Mouse (Mus musculus) left cerebral cortex, adult 11 months (tissue): ENCODE data around the gene Meis1.

Experiments
- DNase-seq: peaks from one replicate; pipeline ENCODE4 v3.0.0; 2022; ENCODE audit warnings: low spot score

Gene Meis1

DNA sequence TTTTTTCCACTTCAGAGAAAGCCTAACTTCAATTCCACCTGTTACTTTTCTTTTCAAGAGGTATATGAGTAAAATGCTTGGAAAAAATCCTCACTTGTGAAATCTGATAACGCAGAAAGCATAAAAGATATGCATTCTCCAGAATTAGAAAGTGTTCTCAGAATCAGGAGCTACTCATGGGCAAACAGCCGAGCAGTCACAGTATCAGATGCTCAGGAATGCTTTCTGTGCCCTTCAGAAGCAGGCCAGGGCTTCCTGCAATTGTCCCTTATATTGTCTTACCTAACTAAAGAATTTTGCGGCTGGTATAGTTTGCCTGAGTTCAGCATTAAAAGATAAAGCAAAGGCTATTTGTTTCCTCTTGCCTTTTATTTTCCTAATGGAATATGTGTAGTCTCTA, 71.4 kb downstream of the Meis1 start:
- DNase-seq: no peak

DNA sequence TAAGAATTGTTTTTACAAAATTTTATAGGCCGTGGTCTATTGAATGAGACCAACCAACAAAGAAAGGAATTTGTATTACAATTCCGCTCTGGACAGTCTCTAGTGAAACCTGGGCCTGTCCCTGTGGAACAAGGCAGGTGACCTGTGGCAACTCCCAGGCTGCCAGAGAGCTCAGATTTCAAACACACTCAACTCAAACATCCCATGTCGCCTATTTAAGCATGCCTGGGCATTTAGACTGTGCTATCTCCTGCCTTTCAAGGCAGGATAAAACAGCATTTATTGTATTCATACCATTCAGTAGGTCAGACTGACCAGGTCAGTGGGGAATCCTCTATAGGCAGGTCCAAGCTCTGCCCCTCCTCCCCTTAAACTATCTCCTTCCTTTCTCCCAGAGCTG, 73.0 kb downstream of the Meis1 start:
- no peak for DNase-seq

DNA sequence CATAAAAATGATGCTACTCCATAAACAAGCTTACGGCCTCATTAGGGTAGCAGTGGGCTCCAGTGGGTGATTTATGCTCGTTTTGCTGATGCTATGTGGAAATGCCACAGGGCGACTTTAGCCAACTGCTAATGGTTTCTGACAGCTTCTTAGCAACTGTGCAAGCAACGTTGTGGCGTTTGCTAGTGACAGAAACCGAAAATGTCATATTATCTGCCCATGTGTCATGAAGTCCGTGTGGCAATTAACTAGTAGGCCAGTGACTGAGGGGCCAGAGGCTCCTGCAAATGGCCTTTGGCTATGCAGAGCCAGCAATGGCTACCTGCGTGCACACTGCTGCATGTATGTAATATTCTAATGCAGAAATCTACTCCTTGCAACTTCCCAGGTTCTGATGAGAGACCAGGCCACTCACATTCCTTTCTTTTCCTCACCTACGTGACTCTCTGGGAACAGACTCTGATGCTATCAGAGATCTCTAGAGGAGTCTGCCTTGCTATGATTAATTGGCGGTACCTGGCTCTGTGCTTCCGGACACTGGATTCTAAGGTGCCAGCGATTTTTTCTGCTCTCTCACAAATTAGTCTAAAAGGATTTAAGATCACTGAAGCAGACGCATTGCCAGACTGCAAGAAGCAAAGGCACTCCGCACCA, 73.7 kb downstream of the Meis1 start:
- DNase-seq: no peak

DNA sequence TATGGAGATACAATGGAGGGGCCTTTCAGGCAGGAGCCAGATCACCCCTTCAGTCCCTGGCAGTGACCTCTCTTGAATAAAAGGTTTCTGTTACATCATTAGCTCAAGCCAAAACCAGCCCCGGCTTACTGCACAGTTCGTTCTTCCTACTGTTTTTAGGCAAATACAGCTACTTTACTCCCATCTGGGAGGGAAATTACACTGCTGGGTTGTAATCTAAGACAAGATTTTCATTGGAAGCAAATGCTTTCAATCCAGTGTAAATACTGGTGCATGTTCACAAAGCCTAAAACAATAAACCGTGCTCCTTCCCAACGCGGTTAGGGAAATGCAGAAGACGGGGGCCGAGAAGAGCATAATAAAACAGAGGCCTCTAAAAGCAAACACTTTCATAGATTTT, 74.6 kb downstream of the Meis1 start:
- no peak for DNase-seq

DNA sequence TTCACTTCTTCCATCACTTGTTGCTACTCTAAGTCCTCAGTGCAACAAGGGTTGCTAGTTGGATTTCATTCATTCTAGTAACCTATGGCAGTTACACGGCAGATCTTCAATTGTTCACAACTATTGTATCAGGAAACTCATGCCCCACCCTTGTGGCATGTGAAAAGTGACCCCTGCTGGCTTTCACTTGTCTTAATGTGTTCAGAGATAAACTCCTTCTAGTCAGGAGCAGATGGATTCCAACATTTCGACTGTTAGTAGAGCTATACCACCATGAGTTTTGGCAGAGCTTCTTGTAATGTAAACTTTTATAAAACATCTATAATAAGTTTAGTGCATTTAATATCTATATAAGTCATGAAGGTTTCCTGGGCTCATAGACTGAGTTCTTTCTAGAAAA, 75.8 kb downstream of the Meis1 start:
- DNase-seq: no peak

DNA sequence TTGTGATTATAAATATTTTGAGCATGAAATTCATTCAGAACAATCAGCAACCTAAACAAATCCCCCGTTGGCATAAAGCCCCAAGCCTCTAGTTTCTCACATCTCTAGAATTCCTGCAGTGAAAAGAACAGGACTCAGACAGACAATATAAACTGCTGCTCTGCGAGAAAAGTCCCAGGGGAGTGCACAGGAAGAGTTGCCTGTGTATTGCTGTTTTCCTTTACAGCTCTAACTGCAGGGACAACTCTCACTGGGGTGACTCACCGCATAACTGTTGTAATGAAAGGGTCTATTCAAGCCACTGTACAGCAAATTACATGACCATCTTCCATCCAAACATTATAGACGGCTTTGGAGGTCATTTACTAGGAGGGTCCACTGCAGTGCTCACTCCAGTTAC, 77.9 kb downstream of the Meis1 start:
- no peak for DNase-seq

DNA sequence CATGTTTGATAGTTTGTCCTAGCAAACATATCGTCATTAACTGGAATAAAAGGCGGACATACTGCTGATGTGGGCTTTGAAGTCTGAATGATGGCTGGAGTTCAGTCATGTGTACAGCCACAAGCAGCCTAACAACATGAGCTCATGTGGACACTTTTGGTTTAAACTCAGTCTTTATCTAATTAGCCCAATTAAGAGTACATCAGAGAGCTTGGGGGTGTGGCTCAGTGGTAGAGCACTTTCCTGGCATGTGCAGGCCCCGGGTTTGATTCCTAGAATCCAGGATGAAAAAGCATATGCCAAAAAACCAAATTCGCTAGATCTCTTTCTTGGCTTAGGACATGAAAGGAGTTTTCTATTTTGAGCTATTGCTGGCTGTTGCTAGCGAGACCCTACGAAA, 83.9 kb downstream of the Meis1 start:
- DNase-seq: no peak

DNA sequence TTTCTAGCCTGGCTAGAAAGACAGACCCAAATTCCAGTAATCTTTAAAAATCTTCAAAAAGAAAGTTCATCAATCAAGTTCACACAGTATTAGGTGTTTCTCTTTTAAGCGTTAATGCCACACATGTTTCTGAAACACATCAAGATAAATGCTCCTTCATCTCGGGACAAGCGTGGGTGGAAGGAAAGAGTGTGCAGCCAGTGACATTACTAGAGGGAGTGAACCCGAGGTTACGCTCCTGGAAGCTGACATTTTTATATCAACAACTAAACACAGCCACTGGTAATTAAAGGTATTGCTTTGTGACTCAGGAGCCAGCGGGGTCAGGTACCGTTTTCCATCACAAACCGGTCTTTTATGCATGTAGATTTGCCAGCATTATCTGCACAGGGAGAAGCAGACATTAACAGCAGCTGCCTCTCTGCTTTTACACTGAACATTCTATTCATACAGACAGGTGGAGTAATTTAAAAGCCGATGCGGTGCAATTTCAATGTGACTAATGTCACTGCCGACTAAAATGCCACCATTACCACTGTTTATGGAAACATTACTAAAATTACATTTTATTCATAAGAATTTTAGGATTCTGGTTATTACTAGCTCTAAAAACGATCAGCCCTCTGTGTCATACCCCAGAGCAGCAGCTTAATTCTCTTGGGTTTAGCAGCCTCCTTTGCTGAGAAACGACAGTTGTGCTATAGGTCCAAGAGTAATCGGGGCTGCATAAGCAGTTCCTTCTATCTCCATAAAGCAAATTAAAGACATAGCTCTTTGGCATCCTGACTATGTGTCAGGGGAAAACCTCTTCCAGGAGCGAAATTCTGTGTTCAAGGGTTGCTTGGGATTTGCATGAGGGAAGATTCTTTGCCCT, 87.5 kb downstream of the Meis1 start:
- no peak for DNase-seq

DNA sequence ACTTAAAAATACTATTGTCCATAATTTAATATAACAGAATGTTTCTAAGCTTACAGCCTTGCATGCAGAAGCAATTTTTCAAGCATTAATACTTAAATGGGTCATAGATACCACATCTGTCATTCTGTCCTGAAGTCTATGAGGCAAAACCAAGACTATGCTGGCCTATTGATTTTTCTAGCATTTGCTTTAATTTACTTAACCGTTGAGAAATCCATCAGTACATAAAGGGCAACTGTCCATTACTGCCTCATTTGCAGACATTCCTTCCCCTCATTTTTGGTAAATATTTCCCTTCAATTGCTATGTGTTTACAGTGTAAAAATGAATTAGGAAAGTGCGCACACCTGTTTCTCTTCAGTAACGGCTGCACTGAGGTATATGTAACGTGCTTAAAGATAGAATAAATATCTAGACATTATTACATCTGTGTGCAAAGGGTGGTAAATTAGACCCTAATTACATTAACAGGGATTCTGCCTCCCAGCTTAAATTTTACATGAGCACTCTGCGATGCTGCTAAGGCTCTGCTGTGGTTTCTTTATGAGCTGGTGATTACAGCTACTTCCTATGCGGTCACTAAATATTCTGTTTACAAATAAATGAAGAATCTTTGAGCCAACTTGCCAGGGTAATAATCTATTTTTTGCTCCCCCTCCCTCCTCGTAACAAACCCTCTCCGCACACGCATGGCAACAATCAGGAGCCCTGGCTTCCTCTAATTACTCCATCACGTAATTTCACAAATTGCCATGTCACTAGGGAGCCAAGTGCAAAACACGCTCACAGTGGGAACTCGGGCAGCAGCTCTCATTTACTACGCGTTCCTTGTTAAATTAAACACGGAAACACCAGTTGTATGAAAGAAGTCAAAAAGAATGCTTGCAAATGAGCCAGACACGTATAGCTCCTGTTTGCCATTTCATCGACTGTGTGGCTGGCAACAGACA, 88.7 kb downstream of the Meis1 start:
- DNase-seq: no peak

DNA sequence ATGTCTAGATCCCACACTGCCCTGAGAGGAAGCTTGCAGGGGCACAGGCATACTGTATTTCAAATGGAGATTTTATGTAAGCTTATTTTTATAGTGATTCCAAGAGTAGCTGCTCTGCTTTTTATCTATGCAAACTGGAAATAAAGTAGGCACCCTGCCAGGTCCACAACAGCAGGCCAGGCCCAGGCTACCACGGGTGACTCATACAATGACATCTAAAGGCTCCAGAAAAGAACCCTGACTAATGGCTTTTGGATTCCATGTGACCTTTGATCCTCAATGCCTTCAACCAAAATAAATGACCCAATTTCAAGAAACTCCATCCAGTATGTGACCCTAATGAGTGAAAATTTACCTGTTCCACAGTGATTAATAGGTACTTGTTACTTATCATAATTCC, 91.4 kb downstream of the Meis1 start:
- DNase-seq: no peak

DNA sequence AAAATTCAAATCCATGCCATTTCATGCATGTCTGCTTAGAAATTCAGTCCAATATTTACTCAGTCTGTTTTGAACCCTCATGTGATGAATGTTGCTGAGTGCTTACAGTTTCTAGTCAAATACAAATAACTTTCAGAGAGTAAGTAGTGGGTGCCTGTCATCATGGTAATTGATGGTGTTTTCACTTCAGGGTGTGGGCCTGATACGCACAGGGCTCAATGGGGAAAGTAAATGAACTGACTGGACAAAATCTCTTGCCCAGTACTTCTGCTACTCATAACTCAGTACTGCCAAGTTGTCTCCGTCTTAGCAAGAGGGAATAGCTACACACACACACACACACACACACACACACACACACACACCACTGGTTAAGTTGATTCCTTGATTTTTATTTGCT, 92.0 kb downstream of the Meis1 start:
- no peak for DNase-seq

DNA sequence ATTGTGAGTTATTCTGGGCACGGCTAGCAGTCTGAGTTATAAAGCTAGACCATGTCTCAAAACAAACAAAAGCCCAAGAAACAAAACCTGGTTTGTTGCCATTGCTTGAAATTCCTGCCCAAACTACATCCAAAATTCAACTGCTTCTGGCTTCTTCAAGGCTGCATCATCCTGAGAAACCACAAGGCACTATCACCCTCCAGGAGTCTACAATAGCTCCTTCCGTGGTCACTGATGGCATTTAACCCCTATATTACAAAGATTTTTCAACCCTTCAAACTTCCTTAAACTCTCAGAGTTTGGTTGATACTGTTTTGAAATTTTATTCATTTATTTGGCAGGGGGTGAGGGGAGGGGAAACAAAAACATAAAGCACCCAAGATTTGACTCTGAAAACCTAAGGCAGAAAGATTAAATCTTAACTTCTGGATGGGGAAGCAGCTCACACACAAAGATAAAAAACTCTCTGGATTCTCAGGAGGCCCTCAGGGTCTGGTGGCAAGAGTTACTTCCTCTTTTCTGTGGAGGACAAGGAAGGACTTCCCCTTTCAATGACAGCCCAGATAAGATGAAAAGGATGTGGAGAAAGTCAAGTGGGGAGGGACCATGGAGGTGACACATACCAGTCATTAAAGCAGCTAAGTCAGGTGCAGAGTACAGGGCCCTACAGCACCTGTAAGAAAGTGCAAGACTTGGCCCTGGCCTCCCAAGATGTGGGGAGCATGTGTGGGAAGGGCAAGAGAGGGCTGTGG, 94.0 kb downstream of the Meis1 start:
- DNase-seq: no peak

DNA sequence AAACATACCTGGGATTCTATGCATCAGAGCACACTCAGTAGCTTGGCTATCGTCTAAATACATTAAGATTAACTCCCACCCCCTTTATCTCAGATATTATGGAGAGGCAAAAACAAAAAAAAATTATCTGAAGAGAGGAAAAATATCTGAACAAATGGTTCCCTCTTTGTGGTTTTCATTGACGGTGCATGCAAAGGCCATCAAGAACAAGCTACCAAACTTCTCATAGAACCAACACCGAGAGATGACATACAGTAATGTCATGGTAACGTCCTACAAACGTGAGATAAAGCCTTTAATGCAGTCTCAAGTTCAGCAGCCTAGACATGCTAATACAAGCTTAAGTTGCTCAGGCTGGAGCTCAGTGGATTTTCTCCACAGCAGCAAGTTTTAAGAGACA, 95.5 kb downstream of the Meis1 start:
- no peak for DNase-seq

DNA sequence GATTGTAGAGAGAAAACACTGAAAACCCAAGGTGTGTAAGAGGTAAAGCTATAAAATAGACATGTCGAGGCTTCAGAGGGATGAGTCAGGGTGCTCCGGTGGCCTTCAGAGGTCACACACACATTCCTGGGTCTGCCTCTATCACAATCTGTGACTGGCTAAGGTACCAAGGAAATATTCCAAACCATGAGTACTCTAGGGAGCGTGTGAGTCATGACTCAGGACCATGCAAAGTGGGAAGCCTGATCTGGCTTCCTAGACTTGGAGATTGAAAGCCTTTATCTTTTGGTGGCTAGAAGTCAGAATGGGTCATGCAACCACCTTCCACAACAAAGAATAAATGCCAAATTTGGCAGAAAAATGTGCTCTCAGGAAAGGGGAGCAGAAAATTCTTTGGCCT, 98.1 kb downstream of the Meis1 start:
- no peak for DNase-seq

DNA sequence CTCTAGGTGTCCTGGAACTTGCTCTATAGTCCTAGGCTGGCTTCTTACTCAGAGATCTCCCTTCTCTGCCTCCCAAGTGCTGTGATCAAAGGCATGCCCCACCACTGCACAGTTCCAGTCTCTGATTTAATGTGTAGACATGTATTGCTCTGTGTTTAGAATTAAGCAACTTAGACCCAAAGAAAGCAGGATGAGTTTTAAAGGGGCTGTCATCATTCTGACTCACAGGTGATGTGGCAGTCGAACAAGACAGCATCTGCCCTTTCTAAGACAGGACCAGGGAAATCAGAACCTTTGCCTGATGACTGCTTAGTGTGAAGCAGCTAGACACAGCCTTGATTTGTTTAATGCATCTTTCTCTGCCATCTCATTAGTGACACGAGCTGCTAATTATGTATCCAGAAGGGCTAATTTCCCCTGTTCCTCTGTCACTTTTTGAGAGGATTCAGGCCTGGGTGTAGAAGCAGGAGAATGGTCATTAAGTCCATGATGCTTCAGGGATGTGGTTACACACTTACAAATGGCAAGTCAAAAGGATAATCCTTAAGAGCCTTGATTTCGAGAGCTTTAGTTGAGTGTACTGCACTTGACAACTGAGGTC, 99.5 kb downstream of the Meis1 start:
- DNase-seq: no peak

DNA sequence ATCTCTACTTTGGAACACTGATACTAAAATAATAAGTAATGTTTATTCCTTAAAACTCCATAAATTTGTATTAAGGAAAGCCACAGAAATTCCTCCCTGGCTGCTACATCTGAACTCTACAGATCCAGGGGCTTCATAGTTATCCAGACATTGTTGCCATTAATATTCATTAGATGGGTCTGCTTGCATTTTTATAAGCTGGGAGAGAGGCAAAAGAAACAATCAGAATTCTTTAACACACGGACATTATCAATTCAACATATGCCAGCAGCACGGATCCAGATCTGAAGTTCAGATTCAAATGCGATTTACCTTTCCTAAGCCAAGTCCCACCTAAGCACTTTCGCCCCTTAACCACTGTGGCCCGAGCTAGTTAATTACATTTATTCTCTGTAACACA, 100.9 kb downstream of the Meis1 start:
- no peak for DNase-seq

DNA sequence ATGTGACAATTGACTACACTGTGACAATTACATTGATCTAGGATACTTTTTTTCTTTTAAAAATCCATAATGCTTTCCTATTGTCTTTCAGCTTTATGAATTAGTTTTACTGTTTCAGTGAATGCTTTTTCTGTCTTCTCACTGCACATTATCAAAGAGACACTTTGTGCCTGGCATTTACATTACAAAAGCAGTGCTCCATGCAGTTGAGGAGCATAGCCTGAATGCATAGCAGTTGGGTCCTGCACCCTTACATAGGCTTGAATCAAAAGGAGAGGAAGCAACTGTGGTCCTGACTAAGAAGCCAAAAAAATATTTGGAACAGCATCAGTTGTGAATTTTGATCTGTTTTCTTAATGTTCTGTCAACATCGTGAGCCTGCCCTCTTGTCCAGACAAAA, 105.5 kb downstream of the Meis1 start:
- no peak for DNase-seq

DNA sequence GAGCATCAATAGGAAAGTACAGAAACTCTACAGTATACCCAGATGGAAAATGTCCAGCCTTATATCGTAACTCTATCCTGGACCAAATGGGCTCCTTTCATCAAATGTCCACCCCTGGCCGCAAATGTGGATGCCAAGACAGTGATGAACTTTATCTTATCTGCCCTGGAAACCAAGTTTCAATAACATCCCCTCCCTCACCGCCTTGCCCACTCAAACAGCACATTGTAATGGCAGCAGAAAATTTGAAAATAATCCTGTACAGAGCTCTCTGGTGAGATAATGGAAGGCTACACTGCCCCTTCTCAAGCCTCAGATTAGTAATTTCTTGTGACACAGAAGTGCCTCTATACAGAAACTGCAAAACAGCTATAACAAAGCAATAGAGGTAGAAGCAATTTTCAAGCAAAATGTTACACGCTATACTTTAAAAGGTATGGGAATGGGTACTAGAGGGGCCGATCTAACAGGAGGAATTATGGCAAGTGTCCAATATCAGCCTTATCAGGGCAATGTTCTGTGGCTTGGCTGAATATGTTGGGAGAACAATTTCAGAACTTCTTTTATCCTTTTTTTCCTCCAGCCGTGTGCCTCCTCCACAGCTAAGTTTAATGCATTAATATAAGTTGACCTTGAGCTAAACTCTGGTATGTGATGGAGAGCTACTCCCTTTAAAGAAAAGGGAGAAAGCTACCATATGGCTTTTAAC, 106.3 kb downstream of the Meis1 start:
- DNase-seq: no peak

DNA sequence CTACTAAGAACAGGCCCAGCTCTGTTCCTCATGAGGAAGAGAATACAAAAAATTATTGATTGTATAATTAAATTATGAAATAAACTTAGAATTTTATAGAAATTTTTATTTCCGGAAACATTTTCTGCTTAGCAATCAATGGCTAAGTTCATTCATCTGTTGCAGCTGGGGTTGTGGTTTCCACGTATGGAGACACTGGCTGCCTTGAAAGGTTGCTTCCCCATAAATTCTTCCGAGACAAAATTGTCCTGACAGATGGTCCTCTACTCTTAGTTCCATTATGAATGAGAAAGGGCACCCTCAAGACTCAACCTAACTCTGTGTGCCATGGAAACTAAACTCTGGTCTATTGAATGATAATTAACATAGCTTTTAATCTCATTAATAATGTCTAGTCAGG, 111.9 kb downstream of the Meis1 start:
- DNase-seq: no peak

DNA sequence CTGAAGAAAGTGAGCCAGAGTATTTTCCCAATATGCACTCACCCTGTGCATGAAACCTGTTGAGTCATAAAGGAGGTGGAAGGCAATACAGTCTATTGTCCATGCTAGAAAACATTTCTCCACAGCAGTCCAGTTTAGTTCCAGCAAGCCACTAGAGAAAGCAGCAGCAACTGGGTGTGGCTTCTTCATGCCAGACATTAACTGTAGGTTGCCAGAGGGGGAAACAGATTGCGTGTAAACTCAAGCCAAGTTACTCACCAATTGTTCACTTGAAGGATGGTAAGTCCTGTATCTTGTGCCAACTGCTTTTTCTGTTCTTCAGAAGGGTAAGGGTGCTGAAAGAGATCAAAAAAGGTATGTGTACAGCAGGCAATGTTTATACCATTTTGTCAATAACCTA, 113.4 kb downstream of the Meis1 start:
- DNase-seq: no peak

DNA sequence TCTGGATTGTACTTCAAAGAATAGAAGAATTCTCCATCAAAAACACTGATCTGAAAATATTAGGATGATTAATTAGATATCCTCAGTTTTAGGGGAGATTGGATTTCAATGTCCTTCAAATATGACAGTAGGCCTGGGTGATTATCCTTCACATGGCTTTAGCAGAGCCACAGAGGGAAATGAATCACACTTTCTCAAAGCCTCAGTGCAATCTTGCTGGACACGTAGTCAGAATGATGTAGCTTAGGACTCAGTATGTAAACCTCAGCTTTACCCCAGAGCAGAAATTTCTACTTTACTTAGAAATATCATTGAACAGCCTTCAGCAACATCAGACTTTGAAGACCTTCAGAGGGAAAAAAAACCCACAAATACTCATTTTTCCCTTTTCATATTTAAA, 113.9 kb downstream of the Meis1 start:
- no peak for DNase-seq
